Mouse (Mus musculus): ENCODE results near the gene Ak5.
"Not testable (repeated sequence)": the region's sequence is repeated elsewhere in the genome, so short reads cannot be mapped to it uniquely, and the experiment has no call there.

Ak5 gene

GRCm38 (mm10) chr3:152625061-152625820 lies 42.9 kb downstream of the Ak5 start:
- DNase-seq = no peak

- no peak for DNase-seq
Measured at GRCm38 (mm10) chr3:152620534-152620933, 47.6 kb downstream of the Ak5 start.

GRCm38 (mm10) chr3:152620058-152620457 lies 48.1 kb downstream of the Ak5 start:
- DNase-seq = no peak

- no peak for DNase-seq
Measured at GRCm38 (mm10) chr3:152609076-152609475, 59.1 kb downstream of the Ak5 start.

- DNase-seq = no peak
Measured at GRCm38 (mm10) chr3:152605849-152606248, 62.3 kb downstream of the Ak5 start.

GRCm38 (mm10) chr3:152599679-152600078 lies 68.5 kb downstream of the Ak5 start:
- DNase-seq = no peak

- DNase-seq = no peak
Measured at GRCm38 (mm10) chr3:152596406-152597050, 71.6 kb downstream of the Ak5 start.

- DNase-seq = no peak
Measured at GRCm38 (mm10) chr3:152592767-152593425, 75.3 kb downstream of the Ak5 start.

- no peak for DNase-seq
Measured at GRCm38 (mm10) chr3:152590491-152590890, 77.7 kb downstream of the Ak5 start.

GRCm38 (mm10) chr3:152589101-152589500 lies 79.1 kb downstream of the Ak5 start:
- DNase-seq = not testable (repeated sequence)

GRCm38 (mm10) chr3:152587007-152587406 lies 81.2 kb downstream of the Ak5 start:
- no peak for DNase-seq

GRCm38 (mm10) chr3:152586191-152586590 lies 82.0 kb downstream of the Ak5 start:
- no peak for DNase-seq

- DNase-seq = no peak
Measured at GRCm38 (mm10) chr3:152585581-152585980, 82.6 kb downstream of the Ak5 start.

GRCm38 (mm10) chr3:152583033-152583432 lies 85.1 kb downstream of the Ak5 start:
- no peak for DNase-seq

- not testable (repeated sequence) for DNase-seq
Measured at GRCm38 (mm10) chr3:152581853-152582252, 86.3 kb downstream of the Ak5 start.

- no peak for DNase-seq
Measured at GRCm38 (mm10) chr3:152579984-152580591, 88.1 kb downstream of the Ak5 start.

GRCm38 (mm10) chr3:152578282-152579228 lies 89.6 kb downstream of the Ak5 start:
- no peak for DNase-seq

- no peak for DNase-seq
Measured at GRCm38 (mm10) chr3:152577763-152578162, 90.4 kb downstream of the Ak5 start.

- DNase-seq = no peak
Measured at GRCm38 (mm10) chr3:152577273-152577672, 90.9 kb downstream of the Ak5 start.

GRCm38 (mm10) chr3:152569242-152569605 lies 98.9 kb downstream of the Ak5 start:
- no peak for DNase-seq

- no peak for DNase-seq
Measured at GRCm38 (mm10) chr3:152568455-152569241, 99.5 kb downstream of the Ak5 start.
